Mouse (Mus musculus) E14TG2a.4 (cell line): ENCODE measurements around the gene Prkg1.

Source experiments
- CTCF ChIP-seq: conservative IDR thresholded peaks from 2 replicates; pipeline ENCODE4 v1.5.1; 2014; ENCODE audit warnings: low read length
- NANOG ChIP-seq: IDR thresholded peaks from 2 replicates; pipeline ENCODE4 v1.6.1; 2014; ENCODE audit warnings: borderline replicate concordance, low read length, mixed read lengths
- POU5F1 ChIP-seq: IDR thresholded peaks from 2 replicates; pipeline ENCODE4 v1.6.1; 2014; ENCODE audit warnings: low read length, borderline replicate concordance

GRCm38 (mm10) chr19:31763246-31763821 is 1.5 kb downstream of the Prkg1 start:
- TF ChIP-seq CTCF (no peak), POU5F1 (no peak), NANOG (no peak)
